Mouse (Mus musculus) erythroblast, adult 5-6 weeks (primary cell): Measurements from ENCODE around the gene Mllt11. TPM values are rescaled to one million over a fixed set of nuclear protein-coding genes. Genes with fewer than 3 reads are reported as not detected.

Experiments
- ATAC-seq: replicated peaks from 2 replicates; pipeline ENCODE4 v1.8.0; 2016; ENCODE audit warnings: moderate number of reproducible peaks, mild to moderate bottlenecking, moderate TSS enrichment, inconsistent platforms; ENCODE audit not compliant: poor library complexity, low FRiP score, severe bottlenecking
- total RNA-seq, 2 experiments: library from RNA; stranded (forward) in 1 of 2; stranded (reverse) in 1 of 2; fragments of 150-400 nt in 1 of 2; fragments of 200-764, 138-1000 nt in 1 of 2; gene quantifications; 2 replicates each; pipeline versions ENCODE4 v1.2.3 to v1.2.4; 2015 to 2017; ENCODE audit warnings: low replicate concordance in 2 of 2

Gene Mllt11
- total RNA-seq, 2 experiments from 2014 or later = 3.1 TPM; not detected in 1

DNA sequence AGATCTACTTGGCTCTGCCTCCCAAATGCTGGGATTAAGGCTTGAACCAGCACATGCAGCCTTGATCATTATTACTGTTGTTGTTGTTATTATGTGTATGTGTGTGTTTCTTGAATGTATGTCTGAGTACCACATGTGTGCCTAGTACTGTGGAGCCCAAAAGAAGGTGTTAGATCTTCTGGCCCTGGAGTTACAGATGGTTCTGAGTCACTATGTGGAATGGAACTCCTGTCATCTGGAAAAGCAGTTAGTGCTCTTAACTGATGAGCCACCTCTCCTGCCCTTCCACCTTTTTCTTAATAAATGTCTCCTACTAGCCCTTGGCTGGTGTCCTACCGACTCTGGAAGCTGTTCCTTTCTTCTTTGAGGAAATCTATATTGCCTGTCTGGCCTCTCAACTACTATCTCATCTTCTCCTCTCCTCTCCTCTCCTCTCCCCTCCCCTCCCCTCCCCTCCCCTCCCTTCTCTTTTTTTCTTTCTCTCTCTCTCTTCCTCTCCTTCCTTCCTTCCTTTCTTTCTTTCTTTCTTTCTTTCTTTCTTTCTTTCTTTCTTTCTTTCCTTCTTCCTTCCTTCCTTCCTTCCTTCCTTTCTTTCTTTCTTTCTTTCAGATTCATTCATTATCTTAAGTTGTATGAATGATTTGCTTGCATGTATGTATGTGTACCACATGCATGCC is 15.8 kb upstream of the Mllt11 start:
- ATAC-seq = no peak

DNA sequence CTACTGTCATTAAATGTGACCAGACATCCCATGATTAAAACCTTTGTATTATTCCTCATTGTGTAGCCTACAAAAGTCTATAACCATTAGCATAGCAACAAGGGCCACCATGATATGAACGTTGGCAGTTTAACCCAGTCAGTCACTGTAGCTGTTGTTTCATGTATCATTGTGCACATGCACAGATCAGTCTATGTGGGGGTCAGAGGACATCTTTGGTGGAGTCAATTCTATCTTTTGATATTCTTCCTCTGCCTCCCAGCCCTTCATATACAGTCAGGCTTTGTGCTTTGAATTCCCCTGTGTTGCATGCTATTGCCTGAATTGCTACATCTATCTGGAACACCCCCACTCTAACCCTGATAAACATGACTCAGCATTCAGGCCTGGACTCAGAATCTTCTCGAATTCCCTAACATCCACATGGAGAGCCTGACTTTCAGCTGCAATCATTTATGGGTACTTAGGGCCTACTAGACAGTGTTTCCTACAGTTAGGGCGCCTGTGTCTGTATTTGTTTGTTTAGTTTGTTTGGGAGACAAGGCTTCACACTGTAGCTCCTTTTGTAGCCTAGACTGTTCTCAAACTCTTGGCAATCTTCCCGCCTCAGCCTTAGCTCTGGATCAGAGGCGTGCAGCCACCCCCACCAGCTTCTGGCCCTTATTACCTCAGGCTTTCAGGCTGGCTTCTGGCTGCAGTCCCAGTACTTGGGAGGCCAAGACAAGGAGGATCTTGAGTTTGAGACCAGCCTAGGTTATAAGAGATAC is 14.7 kb upstream of the Mllt11 start:
- peak; percentile 82 for ATAC-seq

DNA sequence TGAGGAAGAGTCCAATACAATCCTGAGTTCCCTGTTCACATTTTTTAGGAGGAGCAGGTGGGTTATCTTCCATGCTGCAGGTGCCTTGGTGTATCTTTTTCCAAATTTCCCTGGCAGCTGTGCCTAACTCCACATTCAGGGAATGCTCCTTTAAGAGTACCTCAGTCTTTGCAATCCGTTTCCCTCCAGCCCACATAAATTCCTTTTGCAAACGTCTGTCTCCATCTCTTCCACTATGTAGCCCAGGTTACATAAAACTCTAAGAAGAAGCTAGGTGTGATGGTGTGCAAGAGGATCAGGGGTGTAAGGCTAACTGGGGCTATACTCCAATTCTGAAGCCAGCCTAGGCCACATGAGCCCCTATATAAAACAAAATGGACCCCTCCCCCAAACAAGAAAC is 11.1 kb upstream of the Mllt11 start:
- ATAC-seq = no peak

DNA sequence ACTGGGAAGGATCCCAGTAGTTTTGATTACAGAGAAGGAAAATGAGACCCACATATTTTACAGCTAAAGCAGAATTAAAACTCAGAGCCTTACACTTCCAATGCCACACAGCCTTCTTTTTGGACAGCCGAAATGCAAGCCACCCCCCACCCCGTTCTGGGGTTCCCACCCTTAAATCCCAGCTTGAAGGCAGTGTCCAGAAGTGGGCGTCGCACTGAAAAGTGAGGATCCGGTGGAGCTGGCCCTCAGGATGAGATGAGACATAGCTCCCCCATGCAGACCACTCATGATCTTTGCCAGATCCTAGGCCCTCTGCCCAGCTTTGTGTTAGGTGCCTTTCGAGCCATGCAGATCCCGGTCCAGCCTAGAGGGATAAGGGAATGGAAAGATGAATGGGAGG is 9.5 kb upstream of the Mllt11 start, which contains the start of gene Gm128:
TSS of gene Gm128 (minus strand) at position 101 of the 400 bp plus-strand sequence.
- no peak for ATAC-seq

DNA sequence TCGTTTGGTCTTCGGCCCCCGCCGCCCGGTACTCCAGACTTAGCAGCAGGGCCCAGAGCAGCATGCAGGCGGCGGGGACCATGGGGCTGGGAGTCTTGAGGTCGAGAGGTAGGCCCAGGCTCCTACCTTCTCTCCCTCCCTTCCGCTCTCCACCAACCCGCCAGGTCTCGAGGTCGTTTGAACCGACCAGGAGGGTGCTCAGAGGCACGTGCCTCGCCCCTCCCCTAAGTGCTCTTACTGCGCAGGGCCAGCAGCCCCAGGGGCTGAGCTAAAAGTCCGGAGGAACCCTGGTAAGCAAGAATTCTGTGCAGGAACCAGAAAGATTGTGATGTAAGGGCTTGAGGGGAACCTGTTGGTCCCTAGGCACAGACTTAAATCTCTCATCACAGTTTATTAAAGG is 8.9 kb upstream of the Mllt11 start:
- ATAC-seq = no peak

DNA sequence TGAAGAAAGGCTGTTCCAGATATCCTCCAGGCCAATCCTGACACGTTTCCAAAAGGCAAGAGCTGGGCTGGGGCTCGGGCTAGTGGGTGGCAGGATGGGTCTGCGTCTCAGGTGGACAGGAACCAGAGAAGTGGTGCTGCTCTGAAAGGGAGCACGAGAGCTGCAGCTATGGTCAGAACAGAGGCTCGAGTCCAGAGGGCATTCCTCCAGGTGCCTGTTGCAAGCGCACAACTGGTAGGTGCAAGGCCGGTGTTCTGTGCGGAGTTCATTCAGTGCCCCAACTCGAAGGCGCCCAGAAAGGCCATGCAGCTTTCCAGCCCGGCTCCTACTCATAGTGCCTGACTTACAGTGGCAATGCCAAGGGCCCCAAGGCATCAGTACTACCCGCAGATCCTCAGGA is 8.0 kb upstream of the Mllt11 start:
- no peak for ATAC-seq

DNA sequence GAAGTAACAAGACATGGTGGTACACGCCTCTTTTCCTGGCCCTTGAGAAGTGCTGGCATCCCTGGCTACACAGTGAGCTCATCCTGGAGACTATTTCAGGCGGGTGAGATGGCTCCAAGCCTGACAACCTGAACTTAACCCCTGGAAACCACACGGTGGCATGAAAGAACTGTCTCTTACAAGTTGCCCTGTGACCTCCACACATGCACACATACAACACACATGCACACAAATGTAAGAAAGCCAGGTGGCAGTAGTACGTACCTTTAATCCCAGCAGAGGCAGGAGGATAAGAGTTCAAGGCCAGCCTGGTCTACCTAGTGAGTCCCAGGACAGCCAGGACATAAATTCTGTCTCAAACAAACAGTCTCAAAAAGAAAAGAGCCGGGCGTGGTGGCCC is 7.1 kb upstream of the Mllt11 start:
- no peak for ATAC-seq

DNA sequence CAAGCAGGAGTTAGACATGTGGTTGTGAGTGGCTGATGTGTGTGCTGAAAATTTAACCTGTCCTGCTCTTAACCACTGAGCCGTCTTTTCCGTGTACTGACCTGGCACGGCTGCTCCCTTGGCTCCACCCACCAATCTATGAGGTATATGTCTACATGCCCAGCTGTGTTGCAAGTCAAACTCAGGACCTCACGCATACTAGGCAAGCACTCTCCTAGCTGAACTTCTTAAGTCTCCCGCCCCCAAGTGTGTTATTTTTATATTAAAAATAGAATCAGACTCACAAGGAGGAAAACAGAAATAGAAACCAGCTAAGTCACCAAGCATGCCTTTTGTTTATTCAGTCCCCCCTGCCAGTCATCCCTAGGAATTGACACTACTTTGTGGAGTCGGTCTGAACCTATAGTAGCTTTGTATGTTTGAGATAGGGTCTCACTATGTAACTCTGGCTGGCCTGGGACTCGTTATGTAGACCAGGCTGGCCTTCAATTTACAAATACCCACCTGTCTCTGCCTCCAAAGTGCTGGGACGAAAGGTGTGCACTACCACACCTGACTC is 5.6 kb upstream of the Mllt11 start:
- no peak for ATAC-seq

DNA sequence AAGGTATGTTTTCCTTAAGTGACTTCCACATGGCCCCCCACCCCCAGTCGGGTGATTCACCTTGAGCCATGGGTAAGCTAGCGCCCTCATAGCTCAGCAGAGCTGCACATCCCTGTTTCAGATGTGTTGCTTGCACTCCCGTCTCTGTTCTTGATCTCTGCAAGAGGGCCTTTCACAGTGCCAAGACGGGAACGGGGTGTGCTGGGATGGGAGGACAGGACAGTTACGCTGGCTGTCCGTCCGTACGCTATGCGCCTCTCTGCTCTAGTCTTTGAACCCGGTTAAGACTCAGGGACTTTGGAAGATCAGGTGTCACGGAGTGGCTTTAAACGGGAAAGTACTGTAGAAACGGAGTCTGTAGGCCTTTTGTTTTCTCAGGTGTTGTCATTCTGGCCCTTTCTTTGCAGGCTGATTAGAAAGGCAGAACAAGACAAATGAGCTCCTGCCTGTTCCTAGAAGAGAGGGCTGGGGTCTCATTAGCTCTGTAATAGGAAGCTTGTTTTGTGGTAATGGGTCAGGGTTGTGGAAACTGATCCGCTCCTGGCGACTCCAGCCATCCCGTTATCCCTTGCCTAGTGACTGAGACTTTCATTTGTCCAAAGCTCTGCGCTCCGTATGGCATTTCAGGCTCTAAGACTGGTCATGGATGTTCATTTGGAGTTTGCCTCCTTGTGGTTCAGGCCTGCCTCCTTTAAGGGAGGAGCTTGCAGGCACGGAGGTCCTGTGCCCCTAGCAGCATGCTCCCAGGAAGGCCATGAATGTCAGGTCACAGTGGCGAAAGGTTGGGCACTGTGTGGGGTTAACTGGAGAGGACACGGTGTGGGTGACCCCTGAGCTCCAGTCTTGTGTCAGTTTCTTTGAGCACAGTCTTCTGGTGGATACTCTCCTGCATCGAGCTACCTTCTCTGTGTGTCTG is 3.7 kb upstream of the Mllt11 start:
- no peak for ATAC-seq

DNA sequence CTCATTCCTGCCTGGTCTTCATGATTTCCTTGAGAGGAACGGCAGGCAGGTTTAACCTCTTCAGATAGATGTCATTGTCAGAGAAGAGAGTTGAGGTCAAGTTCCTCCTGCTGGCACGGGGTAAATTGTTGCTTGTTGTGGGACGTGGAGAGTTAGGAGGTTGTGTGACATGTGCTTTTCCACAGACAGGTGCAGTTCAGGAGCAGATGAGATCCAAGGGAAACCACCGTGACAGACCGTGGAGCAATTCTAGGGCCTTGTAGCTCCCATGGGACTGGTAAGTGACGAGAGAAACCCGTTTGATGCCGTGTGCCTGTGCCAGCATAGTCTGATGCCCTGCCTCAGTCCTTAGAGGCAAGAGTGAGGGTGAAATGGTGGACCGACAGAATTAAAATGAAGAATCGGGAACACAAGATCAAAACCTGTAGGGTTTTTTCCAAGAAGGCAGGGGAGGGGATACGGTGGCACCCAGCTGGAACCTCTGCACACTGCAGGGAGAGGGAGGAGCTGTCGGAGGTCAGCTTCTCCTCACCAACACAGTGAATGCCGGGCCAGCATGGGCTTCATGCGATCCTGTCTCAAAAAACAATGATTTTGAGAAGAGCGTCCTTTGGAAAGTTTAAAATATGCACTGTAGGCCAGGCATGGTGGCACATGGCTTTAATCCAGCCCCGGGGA is 1.5 kb upstream of the Mllt11 start:
- no peak for ATAC-seq

DNA sequence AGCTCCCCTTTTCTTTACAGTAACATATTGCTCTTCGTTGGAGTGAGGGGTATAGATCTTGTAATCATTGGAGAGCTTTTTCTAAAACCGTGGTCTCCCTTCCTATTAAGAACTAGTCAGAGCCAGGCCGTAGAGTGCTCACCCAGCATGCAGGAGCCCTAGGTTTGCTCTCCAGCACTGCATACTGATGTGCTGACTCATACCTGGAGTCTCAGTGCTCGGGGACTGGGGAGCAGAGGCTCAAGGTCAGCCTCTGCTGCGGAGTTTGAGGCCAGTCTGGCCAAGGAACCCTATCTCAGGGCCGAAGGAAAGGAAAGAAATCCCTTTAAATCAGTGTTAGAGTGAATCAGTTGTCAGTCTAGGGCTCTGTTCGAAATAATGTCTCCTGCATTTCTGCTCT is 800 bp upstream of the Mllt11 start:
- ATAC-seq = no peak

DNA sequence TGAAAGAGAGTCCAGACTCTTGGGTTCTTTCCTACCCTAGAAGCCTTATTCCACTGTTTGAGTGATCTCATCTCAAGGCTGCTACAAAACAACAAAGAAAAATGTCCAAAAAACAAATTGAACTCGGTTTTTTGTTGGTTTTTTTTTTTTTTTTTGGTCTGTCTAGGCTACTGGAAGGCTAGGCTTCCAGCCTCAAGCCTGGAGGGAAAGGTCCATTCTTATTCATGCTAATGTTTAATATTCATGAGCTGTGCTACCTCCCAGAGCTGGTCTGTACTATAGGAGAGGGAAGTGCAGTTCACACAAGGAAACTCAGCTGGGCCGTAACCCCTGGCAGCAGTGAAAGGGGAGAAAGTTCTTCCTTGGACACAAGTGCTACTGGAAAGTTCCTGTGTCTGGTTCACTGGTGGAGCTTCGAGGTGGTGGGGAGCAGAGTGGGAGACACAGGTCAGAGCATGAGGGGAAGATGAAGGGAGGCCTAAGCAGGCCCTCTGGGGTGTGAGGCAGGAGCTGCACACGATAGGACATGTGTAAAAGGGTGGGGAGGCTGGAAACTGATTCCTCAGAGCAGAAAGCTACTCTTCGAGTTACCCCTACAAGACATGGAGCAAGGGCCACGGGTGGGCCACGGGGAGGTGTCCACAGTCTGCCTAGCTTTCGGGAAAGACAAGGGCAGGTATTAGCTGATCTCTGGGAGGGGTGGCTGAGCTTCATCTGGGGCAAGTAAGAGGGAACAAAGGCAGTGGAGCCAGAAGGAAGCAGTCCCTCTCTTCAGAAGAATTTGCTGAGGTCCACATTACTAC is 1.3 kb downstream of the Mllt11 start:
- peak; percentile 41; the same call in 1 of the 2 replicates for ATAC-seq

DNA sequence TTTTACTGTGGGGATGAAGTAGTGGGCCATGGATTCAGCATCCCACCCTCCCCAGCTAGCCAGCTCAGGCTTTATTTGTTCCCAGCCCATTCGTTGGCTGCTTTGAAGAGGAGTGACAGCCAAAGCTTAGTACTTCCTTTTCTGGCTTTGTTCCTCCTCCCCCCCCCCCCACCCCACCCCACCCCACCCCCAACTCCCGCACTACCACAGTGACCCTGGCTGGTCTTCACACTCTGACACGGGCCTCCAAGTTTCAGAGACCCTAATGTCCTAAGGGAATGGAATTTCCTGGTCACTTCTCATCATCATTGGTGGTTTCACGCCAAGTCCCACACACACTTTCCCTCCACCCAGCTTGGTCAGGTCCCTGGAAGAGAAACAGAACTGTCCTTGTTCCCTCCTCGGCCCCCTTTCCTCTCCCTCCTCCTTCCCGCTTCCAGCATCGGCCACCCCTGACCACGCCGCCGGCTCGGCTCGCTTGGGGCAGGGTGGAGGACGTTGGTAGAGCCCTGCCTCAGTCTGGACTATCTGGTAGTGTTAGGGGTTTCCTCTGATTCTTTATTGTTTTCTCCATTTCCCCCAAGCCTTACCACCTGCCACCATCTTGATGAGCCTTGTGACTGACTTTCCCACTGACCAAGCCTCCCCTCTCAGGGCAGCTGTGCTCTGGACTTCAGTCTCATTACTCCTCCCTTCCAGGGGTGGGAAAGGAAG is 2.0 kb downstream of the Mllt11 start:
- ATAC-seq = no peak

DNA sequence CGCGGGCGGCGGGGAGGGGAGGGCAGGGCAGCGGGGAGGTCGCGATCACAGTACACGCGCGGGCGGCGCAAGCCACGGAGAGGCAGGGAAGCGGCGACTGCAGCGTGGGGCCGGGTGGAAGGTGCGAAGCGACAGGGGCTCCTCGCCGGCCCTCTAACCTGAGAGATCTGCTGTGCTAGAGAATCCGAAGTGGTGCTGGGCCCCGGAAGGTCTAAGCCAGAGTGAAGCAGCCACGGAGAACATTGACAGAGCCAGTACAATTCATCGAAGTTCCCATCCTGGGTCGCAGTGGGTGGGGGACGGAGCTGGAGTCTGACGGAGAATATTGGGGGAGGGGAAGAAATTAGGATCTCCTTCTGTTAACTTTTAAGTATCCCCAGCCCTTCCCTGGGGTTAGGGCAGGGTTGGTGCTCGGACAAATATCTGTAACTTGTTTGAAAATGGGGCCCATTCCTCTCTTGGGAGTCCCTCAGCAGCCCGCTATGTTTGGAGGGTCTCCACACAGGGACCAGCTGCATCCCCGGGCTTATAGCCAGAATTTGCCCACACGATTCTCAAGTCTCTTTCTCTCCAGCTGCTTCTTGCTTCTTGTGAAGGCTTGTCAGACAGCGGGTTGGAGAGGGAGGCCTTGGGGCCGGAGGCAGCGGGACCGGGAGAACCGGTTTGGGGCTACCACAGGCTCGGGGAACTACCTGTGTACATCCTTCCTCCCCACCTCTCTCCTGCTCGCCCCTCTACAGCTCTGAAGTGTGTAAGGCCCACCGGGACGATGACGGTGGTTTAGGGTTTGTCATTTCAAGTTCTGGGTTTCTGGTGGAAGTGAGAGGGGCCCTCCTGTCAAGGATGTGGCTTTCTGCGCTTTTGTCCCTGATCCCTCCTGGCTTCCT is 2.8 kb downstream of the Mllt11 start:
- peak; percentile 31 for ATAC-seq

DNA sequence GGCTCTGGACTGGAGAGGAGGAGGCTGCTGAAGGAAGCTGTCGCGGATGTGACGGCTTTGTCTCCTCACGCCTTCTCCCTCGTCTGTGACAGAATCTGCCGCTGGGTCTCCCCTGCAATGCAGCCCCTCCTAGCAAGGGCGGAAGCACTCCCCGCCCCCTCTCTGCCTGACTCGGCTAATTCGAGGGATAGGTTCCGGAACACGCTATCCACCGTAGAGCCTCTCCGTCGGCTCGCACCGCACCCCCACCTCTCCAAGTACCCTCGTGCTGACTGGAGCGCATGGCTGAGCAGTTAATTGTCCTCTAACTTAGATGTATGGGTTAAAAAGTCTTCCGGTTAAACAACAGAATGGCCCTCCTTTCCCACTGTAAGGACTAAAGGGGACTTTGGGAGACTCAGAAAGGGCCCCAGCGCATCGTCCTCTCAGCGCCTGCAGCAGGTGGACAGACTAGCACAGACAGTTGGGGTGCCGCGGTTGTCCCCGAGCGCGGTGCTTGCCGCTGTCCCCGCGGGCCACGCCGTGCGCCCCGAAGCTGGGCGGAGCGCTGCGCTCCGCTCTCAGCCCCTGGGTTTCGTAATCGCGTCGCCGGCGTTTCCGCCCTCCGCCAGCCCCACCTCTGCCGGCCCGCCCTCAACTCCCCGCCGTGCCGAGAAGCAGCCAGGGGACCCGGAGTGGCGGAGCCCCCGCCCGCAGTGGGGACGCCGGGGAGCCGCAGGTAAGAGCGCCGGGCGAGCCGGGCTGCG is 3.6 kb downstream of the Mllt11 start, which contains the start of gene Cdc42se1:
TSS of gene Cdc42se1 (plus strand) at position 585 of the 746 bp plus-strand sequence.
- ATAC-seq = peak; percentile 83

DNA sequence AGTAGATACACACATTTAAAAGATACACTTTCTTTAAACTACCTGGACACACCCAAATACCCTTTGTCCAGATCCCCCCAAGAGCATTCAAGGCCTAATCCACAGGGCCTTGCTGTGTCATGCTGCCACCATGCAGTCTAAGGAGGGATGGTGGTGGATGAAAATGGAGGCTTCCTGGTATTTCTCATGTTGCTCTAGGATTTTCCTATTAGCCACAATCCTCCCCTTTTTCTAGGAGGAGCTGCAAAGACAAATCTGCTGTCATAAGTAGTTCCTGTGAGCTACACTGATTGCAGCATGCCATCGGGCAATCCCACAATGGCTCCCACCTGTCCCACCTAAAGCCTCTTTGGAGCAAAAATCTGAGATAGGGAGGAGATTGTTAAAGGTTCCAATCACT is 4.8 kb downstream of the Mllt11 start:
- no peak for ATAC-seq
